Mouse (Mus musculus) liver, adult 2 months (tissue): ENCODE measurements around the gene Gpam.

ENCODE experiments used
- CTCF ChIP-seq: fragments of 200-500 bp; IDR thresholded peaks from 2 replicates; pipeline ENCODE4 v1.5.1; 2011; ENCODE audit warnings: low read depth, low read length, control low read depth
- POLR2A ChIP-seq: fragments of 200-500 bp; IDR thresholded peaks from 2 replicates; pipeline ENCODE4 v1.6.1; 2011; ENCODE audit warnings: low read length, control low read depth; ENCODE audit not compliant: insufficient read depth; ENCODE audit errors: extremely low read depth

- TF ChIP-seq CTCF (no peak), POLR2A (no peak)
Measured at GRCm38 (mm10) chr19:55123001-55123536, 4.0 kb downstream of the Gpam start.
